Mouse (Mus musculus): ENCODE measurements around the gene Pip4k2a.

Pip4k2a gene

GRCm38 (mm10) chr2:18956945-18957344 lies 41.0 kb downstream of the Pip4k2a start:
- in situ Hi-C loops (cut with MboI, MseI), result no loop called here

- in situ Hi-C loops (cut with MboI, MseI), result no loop called here
Observed at GRCm38 (mm10) chr2:18956424-18956823, 41.5 kb downstream of the Pip4k2a start.

GRCm38 (mm10) chr2:18955671-18956070 lies 42.3 kb downstream of the Pip4k2a start:
- in situ Hi-C loops (cut with MboI, MseI), result no loop called here

DNA sequence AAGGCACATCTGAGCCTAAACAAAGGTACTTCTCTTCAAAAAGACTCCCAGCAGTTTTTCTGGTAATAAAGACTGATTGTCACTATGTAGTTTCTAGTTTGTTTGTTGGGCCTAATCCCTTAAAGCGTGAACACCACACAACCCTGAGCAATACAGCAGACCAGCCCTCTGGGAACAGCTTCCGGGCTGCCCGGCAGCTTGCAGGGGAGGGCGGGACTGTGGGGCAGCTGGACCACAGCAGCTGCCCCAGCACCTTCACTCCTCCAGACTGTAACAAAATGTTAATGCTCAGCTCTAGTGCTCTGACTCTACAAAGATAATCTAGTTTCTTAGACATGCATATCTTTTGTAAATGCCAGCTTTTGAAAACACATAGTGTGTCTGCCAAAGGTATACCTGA lies 42.9 kb downstream of the Pip4k2a start:
- in situ Hi-C loops (cut with MboI, MseI), result no loop called here

GRCm38 (mm10) chr2:18954422-18954821 lies 43.5 kb downstream of the Pip4k2a start:
- in situ Hi-C loops (cut with MboI, MseI), result no loop called here

DNA sequence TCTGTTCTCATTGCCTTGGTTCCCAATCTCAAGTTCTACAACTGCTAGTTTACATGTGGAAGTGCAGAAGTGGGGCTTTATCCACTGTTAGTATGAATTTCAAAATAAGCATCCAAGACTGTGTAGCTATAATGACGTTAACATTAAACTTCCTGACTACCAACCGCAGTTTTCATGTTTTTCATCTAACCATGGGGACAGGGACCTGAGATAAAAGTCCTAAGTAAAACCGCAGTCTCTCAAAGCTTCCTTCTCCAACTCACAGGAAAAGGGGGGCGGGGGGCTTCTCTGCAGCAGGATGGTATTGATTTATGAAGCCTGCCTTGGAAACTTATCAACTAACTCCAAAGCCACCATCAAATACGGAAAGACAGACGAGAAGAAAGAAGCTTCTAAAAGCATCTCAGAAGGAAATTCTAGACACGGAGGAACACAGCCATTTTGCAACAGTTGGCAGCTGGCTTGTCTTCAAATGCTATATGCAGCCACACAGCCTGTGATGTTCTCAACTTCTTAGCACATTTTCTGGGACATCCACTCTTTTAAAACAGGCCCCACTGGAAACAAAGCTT lies 45.7 kb downstream of the Pip4k2a start:
- in situ Hi-C loops (cut with MboI, MseI), result no loop called here

GRCm38 (mm10) chr2:18950758-18951157 lies 47.2 kb downstream of the Pip4k2a start:
- in situ Hi-C loops (cut with MboI, MseI), result no loop called here

- in situ Hi-C loops (cut with MboI, MseI), result no loop called here
Observed at GRCm38 (mm10) chr2:18948741-18949140, 49.2 kb downstream of the Pip4k2a start.

DNA sequence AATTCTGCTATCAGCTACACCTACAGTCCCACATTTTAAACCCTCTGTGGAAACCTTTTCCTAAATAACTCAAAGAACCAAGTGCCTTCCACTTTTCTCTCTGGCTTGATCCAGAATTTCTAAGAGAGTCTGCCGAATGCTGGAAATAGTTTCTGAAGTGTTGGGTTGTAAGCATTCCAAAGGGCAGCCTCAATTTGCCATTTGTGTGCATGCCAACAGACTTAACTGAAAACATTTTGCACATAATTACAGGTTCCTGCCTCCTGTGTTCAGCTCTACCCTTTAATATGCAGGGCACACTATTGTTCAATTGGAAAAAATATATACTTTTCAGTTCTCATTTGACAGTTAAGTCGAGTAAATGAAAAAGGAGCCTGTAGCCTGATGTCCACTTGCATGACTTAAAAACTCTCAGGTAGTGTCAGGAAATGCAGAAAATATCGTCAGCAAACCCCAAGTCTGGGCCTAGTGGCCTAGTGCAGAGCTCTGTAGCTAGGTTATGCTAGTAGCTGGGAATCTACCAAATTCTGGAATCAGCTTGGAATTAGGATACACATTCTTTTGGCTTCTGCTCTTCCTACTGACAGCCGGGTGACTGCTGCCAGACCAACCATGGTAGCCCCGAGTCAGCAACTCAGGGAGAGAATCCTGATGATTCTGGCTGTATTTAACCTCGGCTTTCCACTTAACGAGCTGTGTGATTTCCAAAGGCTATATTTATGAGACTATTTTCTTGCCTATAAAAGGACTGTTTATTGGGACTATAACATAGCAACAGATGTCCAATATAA lies 50.1 kb downstream of the Pip4k2a start:
- in situ Hi-C loops (cut with MboI, MseI), result no loop called here

DNA sequence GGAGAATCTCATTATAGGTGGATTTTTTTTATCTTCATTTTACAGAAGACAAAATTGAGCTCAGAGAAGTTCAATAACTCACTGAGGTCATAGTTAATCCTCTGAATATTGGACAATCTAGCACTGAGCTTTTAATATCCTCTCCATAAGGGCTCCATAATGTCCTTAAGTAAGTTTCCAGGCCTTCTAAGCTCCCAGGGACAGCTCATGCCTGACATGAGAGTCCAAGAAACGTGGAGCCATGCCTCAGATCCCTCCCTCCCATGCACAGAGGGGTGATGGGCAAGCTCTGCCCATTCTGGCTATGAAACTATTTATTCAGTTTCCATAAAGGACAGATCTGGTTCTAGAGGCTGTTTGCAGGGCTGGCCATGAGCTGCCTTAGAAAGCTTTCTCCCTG lies 52.5 kb downstream of the Pip4k2a start:
- in situ Hi-C loops (cut with MboI, MseI), result no loop called here

DNA sequence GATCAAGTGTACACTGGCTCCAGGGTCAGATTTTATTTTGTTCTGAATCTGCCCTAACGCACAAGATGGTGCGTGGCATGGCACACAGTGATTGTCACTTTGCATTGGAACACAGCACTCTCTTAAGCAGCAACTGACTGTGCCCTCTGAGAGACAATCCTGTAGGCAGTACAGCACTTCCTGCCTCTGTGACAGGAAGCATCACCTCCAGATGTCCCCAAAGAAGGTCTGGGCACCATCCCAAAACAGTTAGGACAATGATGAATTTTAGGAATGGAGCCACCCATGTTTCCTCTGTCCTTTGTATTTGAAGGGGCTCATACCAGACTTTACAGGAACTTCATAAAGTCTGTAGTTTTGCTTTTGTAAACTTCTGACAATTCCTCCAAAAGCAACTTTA lies 54.0 kb downstream of the Pip4k2a start:
- in situ Hi-C loops (cut with MboI, MseI), result no loop called here

- in situ Hi-C loops (cut with MboI, MseI), result no loop called here
Observed at GRCm38 (mm10) chr2:18943366-18943765, 54.6 kb downstream of the Pip4k2a start.

DNA sequence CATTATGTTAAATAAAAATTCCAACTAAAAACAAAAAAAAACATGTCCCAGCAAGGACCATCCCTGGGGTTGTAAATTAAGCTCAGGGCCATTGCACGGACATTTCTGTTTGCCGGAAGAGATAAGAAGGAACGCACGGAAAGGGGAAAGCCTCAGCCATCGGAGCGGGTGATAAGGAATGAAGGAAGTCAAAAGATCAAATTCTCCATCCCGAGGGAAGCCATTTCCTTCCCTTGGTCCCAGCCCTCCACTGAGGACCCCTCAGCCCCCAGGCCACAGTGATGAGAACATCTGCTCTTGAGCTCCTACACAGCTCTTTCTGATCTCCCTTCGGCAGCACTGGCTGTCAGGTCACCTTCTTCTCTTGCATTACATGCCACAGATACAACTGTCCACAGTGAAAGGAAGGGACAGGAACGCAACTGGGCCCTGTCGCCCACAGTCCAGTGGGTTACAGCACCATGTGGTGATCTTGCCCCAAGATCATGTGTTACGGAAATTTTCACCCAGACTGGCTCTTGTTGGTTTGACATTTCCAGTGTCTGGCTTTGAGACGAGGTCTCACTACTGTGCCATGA lies 57.1 kb downstream of the Pip4k2a start:
- in situ Hi-C loops (cut with MboI, MseI), result no loop called here

DNA sequence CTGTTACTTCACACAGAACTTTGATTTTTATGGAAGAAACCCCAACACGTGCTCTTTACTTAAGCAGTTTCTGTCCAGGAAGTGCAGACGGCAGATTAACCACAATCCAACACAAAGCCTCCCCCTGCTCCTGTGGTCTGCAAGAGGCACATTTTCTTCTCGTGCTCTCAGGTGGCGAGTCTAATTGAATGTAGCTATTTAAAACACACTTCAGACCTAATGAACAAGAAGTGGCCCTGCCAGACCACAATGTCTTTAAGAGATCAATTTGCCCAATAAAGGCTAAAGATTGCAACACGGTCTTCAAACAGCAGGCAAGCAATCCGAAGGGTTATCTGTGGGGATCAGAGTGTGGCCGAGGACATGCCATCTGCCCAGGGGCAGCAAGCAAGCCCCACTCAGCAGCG lies 59.0 kb downstream of the Pip4k2a start:
- in situ Hi-C loops (cut with MboI, MseI), result no loop called here

GRCm38 (mm10) chr2:18938232-18938631 lies 59.7 kb downstream of the Pip4k2a start:
- in situ Hi-C loops (cut with MboI, MseI), result no loop called here

GRCm38 (mm10) chr2:18937611-18938010 lies 60.3 kb downstream of the Pip4k2a start:
- in situ Hi-C loops (cut with MboI, MseI), result no loop called here

DNA sequence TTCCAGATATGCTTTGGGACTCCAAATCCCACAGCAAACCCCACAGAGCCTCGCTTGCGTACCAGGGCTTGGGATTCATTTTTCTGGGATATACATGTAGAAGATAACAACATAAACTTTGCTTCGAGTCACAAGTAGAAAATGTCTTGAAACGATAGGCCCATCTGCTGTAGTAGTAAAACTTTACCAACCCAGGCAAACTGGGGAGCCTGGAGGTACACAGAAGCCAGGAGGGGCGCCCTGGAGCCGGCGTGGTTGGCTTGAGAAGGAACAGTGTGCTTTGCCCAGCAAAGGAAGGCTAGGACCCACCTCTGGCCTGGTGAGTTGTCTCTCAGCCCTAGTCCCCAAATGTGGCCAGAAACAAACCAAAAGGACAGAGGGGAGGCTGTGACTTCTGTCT lies 61.5 kb downstream of the Pip4k2a start:
- in situ Hi-C loops (cut with MboI, MseI), result no loop called here

- in situ Hi-C loops (cut with MboI, MseI), result no loop called here
Observed at GRCm38 (mm10) chr2:18935581-18936027, 62.3 kb downstream of the Pip4k2a start.

GRCm38 (mm10) chr2:18934131-18934530 lies 63.8 kb downstream of the Pip4k2a start:
- in situ Hi-C loops (cut with MboI, MseI), result no loop called here

- in situ Hi-C loops (cut with MboI, MseI), result no loop called here
Observed at GRCm38 (mm10) chr2:18933418-18933817, 64.5 kb downstream of the Pip4k2a start.

DNA sequence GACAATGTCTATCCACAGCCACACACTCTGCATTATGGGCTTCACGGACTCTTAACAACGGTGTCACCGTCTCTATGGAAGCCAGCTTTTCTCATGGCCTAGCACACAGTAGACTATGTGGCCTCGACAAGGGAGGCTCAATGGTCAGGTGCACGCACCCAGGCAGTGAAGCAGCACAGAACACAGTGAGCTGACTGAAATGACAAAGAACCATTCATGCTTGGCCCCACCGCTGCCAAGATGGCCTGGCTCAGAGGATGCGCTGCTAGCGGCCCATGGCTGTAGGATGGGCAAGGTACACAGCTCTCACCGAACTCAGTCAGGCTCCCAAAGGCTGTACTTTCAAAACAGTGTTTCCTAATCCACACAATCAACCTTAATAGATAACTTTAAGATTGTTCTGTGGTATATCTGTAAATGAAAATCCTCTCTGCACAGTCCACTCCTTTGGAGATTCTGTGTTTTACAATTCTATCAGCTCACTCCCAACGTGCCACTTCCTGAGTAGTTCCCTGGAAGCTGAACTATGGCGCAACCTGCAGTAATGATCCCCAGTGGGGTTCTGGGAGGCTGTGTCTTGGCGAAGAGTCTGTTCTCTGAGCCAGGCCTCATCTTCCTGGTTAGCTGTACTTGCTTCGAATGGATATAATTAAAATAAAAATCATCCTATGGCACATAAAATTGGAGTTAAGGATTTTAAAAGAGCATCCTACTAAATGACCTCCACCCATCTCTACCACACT lies 67.4 kb downstream of the Pip4k2a start:
- in situ Hi-C loops (cut with MboI, MseI), result no loop called here

DNA sequence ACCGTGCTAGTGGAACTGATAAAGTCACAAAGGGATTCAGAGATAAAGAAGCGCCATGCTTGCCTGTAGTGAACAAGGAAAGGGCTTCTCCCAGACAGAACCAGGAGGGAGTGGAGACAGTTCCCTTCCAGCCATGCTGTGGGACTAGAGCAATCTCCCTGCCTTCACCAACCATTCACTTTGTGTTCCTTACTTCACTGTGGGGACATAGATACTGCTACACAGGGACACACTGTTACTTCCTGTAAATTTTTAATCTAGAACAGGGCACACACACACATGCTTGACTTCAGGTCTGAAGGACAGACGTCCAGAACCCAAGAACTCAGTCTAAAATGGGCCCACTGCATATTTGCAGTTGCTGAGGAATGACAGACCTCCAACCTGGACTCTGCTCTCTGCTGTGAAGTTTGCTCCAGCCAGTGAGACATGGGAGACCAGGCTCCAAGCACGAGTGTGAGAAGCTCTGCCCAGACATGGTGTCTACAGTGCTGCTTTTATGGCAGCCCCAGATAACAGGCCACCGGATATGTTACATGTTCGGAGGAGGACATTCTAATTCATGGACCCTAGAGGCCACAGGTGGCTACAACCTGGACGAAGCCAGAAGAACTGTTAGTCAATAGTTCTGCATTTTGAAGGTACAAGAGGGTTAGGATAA lies 69.2 kb downstream of the Pip4k2a start:
- in situ Hi-C loops (cut with MboI, MseI), result no loop called here

Measured in T-helper 1 cell (primary cell).